Mouse (Mus musculus): Measurements from ENCODE around the gene Stum.
"Not testable (repeated sequence)": the region's sequence is repeated elsewhere in the genome, so short reads cannot be mapped to it uniquely, and the experiment has no call there.

Gene Stum

DNA sequence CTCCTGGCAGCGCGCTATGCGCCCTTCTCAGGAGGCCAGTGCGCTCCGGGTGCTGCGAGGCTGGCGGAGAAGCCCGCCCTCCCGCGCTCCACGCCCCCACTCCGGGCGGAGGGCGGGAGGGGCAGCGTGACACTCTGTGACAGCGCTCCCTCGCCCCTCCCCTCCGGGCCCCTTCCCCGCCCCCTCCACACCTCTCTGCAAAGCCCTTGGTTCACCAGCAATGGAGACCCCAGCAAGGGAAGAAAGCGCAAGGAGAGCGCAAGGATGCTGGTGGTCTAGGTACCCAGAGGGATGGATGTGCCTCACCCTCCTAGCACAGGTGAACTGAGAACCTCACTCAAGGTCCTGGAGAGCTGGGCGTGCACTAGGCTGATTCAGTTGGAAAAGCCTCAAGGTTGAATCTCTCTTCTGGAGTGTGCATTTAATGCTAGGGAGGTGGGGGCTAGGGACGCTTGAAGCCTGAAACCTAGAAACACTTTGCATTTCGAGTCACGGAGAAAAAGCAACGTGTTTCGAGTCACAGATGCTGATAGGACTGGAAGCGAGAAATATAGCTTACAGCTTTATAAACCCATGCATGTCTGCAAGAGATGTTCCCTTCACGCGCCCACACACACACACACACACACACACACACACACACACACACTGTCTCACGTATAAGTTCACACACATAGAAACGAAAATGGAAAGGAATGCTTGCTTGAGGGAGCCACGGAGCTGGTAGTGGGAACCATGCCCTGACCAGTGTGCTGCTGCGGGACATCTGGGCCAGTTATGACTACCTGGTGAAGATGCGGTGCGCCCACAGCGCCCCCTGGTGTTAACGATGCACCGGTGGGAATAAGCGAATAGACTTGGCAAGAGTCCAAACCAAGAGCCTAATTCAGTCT is at the start of gene Stum:
TSS of gene Stum (minus strand) at position 106 of the 893 bp plus-strand sequence.
- peak; percentile 83 for DNase-seq (ENCODE audit: low spot score)

DNA sequence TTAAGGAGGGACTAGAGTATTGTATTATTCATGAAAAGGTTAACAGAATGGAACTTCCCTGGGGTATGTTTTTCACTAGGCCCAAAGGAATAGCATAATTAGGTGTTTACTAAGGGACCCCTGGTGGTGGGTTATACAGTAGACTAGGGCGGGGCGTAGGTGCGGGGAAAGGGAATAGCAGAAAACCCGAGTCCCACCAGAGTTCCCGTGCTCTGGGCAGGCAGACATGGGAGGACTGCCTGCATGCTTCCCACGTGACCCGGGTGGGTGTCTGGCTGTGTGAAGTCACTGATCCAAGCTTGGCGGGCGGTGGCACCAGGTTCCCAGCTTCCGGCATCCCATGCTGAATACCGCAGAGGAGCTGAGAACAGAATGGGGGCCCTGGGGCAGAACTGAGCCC is 49.4 kb upstream of the Stum start:
- DNase-seq (ENCODE audit: low spot score), result no peak

DNA sequence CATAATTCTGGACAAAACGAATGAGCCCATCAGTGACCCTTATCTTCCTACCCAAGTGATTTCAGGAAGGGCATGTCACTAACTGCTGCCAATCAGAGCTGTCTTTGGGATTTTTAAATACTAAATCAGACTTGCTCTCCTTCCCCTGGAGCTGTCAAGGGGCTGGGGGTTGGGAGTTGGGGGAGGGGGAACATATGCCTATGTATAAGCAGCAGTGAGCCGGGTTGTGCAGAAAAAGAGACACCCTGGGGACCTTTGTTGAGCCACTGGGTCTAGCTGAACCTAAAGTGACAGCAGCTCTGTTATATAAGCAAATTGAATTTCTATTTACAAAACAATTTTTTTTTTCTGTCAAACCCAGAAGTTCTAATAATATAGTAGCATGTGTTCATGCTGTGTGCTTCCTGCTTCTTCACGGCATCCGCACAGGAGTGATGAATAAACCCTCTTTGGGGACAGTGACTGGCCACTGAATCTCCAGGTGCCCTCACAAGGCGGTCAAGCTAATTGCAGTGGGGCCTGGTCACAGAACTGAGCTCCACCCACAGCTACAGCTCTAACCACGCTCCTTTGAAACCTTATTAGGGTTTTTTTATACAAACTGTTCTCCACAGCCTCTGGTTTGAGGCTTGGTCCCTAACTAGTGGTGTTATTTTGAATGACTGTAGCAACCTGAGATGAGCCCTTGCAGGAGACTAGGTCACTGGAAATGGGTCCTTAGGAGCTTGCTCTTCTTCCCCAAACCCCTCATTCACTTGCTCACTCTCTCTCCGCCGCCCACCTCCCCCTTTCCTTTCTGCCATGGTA is 47.4 kb upstream of the Stum start:
- DNase-seq (ENCODE audit: low spot score), result no peak

DNA sequence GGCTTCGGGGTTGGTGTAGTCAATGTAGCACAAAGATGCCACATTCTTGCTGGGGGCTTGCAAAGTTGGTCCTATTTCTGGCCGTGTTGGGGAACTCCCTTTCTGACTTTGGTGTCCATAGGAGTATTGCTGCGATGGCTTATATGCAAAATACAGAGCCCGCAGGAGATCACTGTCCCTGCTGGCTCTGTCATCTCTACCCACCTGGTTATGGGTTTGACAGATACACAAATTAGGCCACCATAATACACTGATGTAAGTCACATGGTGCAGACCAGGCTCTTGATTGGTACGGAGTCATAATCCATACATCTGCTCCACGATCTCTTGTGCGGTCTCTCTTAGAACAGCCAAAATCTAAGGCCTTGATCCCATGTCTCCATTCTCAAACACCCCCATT is 46.5 kb upstream of the Stum start:
- DNase-seq (ENCODE audit: low spot score), result no peak

DNA sequence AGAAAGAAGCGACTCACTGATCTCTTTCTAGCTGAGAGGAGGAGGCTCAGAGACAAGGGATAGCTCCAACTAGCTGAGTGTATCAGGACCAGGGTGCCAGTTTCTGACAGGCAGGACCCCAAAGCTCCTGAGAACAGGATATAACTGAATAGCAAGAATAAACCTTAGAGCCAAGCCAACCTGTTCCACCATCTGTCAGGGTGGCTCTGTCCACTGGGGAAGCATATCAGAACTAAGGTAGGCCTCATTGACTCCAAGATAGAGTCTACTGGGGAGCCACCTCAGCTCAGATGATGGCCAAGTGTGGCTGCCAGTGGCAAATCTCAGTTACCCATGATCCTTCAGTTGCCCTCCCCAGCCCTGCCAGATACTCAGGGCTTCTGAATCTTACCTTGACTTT is 42.0 kb upstream of the Stum start:
- DNase-seq (ENCODE audit: low spot score), result no peak

DNA sequence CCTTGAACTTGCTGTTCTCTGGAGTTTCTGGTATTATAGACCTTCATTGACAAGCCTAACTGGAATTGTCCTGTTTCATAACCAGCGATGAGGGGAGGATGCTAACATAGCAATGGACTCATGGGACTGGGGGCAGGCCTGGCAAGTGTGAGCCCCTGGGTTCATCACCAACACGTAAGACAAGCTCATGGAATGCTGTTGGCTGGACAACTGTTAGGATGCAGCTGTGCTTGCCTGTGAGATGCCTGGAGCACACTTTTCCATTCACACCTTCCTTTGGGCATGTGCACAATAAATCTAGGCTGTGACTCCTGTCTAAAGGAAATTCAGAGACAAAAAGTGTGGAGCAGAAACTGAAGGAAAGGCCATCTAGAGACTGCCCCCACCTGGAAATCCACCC is 40.0 kb upstream of the Stum start:
- no peak for DNase-seq (ENCODE audit: low spot score)

DNA sequence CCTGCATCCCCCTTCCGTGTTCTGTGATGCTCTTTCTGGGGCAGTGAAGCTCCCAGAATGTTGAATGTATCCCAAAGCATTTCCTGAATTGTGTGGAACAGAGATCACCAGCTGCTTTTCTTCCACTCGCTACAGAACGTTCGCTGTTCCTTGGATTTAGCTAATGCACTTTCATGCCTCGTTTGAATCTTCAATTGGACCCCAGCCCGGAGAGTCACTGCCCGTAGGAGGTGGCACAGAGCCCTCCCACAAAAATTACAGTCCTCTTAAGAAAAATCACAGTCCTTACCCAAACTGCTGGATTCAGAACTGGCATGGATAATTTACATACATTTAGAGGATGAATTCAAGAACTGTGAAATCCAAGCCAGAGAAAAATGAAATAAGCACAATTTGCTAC is 36.9 kb upstream of the Stum start:
- no peak for DNase-seq (ENCODE audit: low spot score)

DNA sequence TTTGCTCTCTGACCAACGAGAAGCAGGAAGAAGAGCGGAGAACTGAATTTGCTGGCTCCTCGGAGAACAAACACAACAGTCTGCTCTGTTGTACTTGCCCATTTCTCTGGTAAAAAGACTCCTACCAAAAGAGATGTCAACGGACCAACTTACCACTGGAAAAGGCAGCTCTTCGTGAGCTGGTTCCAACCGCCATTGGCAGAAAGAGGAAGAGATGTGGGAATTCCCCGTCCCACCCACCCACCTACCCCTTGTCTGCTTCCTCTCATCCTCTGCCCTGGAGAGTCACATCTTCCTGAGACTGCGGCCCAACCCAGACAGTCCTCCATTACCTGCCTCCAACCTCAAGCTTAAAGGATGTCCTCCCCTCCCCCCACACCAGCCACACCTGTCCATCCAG is 36.2 kb upstream of the Stum start:
- no peak for DNase-seq (ENCODE audit: low spot score)

DNA sequence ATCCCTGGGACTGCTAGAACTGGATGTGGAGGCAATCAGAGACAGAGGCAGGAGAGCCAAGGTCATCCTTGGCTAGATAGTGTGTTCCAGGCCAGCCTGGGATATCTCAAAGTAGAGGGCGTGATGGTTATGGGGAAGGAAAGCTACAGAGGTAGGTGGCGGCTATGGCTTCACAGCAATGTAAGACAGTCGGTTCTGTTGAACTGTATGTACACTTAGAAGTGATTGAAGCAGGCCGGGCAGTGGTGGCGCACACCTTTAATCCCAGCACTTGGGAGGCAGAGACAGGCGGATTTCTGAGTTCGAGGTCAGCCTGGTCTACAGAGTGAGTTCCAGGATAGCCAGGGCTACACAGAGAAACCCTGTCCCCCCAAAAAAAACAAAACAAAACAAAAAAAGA is 35.6 kb upstream of the Stum start:
- not testable (repeated sequence) for DNase-seq (ENCODE audit: low spot score)

DNA sequence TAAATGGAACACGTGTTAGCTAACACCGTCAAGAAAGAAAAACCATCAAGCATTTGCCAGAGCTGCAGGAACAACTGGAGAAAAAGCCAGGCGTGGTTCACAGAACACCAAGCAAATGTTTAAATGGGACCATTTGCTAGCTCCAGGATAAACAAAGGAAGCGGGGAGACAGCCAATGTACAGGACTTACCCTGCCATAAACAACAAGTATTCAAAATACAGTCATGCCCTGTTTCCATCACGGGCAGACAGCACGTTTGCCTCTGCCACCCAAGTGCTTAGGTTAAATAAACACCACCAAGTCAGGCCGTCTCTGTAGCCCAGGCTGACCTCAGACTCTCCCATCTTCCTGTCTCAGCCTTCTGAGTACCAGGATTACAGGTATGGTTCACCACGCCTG is 35.1 kb upstream of the Stum start:
- DNase-seq (ENCODE audit: low spot score), result no peak

DNA sequence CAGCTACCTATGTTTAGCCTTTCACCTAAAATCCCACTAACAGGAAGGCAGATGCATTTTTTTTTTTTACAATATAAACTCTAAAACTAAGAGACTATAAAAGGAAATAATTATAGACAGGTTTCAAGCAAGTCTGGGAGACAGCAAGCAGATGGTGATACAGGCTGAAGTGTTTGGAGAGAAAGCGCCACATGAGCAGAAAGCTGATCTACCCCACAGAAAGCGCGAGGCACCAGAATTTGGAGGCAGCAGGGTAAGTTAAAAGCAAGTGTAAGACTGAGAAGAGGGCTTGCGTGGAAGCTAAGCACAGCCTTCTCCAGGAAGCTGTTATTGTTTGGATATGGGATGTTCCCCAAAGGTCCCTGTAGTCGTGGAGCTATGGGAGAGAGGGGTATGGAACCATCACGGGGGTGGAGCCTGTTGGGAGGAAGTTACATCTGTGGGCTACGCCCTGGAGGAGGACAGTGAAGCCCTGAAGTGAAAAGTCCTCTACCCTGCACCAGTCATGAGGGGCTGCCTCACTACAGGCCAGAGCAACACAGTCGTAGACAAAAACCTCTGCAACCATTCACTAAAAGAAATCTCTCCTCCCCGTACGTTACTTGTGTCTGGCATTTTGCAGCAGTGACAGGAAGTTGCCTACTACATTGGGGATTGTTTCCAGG is 34.2 kb upstream of the Stum start:
- DNase-seq (ENCODE audit: low spot score), result no peak

DNA sequence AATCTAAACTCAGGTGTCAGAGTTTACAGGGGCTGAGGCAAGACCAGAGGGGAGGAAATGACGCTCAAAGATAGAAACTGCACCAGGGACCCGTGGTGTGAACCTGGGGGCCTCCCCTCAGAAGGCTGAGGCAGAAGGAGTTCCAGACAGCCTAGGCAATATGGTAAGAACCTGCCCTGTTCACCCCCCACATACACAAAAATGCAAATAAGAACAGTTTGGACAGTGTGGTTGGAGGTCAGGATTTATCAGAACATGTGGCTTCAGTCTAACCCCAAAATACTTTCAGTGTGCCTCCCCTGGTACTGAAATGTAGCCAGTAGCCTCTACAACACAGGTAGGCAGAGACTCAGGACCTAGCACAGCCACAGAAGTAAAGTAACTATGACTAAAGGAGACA is 30.8 kb upstream of the Stum start:
- DNase-seq (ENCODE audit: low spot score), result no peak

DNA sequence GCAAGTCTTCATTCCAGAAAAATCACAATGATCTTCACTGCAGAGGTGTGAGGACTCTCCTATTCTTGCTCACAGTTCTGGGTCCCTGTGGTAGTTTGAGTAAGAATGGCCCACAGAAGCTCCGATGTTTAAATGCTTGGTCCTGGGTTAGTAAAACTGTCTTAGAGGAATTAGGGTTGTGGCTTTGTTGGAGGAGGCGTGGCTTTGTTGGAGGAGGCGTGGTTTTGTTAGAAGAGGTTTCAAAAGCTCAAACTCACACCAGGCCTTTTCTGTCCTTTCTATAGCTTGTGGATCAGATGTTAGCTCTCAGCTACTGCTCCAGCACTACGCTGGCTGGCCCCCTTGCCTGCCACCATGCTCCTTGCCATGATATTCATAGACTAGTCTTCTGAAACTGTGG is 27.6 kb upstream of the Stum start:
- no peak for DNase-seq (ENCODE audit: low spot score)

DNA sequence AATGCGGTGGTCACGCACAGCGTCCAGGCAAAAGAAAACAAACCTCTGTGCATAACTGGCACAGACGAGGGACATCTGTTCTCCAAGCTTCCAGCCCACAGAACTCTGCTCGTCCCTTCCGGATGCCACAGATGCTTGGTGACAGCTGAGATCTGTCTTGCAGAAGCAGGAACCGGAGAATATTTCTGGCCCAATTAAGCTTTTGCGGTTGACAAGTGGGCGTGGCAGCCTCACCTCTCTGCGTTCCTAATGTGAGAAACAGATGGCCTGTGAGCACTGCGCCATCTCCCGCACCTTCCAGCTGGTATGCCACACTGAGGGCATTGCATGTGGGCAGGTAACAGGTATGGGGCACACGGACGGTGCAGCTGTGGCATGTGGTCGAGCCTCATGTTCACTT is 27.1 kb upstream of the Stum start:
- DNase-seq (ENCODE audit: low spot score), result peak; percentile 45

DNA sequence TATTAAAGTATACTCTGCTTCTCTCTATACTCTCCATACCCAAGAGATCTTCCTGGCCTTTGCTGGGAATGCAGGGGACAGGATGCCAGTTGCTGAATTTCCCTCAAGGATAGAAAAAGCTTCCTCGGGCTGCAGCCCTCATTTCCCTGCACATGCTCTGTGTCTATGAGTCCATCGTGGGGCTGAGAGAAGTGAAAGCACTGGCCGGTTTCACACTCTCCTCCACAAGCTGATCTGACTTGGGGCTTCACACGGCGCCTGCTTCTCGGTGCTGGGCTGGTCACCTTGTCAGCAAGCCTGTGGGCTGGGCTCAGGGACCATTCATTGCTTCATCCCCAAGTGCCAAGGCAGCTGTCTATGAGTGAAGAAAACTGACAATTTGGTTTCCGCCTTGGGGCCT is 25.4 kb upstream of the Stum start:
- no peak for DNase-seq (ENCODE audit: low spot score)

DNA sequence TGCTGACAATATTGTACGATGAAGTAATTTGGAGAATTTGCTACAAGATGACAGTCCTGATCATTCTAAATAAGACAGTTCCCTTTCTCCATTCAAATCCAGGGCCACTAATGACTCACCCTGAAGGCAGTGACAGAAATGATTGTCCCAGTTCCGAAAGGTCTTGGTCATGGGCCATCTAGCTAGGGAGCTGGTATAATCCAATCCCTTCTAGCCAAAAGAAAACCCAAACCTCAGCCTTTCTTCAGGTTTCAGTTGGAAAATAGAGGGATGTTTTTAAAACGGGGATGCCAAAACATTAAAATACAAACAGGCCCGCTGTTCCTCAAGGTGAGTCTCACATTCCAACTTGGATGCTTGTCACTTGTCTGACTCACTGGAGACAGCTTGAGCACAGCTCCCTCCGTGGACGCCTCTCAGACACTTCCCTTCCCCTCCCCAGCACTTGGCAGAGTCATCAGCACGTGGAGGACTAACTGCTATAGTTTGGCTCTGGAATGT is 24.0 kb upstream of the Stum start:
- DNase-seq (ENCODE audit: low spot score), result no peak

DNA sequence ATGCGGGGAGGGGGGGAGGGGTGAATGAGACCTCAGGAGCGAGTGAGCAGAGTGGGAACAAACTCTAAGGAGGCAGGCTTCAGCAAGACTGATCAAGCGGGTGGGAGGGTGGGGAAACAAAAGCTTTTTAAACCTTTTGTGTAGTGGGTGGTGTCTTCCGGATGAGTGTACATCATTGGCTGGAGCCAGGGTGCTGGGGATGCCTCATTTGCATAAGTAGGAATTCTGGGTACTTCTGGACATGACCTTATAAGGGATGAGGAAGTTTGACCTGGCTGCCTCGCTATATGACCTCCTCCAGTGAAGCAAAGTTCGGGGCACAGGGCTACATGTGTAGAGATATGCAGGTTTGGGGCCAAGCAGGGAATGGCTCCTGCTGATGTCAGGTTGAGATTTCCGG is 23.0 kb upstream of the Stum start:
- no peak for DNase-seq (ENCODE audit: low spot score)

DNA sequence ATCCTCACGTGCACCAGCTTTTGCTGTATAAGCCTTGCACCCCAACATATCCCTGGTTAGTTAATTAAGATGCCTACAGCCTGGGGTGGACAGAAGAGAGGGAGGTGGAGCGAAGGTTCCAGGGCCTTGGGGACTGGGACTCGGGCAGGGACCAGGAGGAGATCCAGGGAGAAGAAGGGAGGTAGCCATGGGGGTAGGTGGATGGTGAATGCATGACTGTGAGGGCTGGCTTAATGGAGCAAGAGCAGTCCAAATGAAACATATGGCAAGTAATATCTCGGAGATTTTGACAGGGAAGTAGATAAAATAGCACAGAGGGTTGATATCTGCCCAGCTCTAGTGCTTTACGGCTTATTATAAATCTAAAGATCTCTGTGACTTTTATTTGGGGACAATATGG is 21.6 kb upstream of the Stum start:
- DNase-seq (ENCODE audit: low spot score), result no peak

DNA sequence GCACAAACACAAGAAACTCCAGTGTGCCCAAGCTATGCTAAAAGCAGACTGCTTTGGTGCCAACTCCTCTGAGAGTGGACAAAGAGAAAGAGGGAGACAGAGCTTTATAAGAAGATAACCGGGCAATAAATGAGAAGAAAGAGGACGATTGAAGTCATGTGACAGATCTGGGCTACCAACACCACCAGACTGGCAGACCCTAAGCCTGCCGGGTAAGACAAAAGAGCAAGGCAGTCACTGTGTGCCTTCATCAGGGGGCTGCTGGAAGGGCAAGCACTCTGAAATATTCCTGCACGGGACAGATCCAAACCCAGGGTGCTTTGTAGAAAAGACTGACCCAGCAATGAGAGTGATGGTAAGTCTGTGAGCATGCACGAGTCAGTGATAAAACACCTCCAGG is 20.2 kb upstream of the Stum start:
- peak; percentile 12 for DNase-seq (ENCODE audit: low spot score)

DNA sequence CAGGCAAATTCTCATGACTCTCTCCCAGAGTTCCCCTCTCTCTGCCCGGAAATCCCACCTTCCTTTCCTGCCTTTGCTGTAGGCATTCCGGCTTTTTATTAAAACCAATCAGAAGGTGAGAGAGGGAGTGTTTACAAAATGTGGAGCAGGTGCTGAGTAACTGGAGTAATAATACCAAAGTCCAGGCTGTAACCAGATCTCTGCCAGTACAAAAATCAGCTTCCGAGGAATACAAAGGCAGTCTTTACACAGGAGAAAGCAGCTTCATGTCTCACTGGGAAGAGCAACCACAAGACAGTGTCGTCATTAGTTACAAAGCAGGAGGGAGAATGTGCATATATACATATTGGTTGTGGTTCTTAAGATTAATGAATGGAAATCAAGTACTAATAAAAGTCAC is 19.3 kb upstream of the Stum start:
- no peak for DNase-seq (ENCODE audit: low spot score)

DNA sequence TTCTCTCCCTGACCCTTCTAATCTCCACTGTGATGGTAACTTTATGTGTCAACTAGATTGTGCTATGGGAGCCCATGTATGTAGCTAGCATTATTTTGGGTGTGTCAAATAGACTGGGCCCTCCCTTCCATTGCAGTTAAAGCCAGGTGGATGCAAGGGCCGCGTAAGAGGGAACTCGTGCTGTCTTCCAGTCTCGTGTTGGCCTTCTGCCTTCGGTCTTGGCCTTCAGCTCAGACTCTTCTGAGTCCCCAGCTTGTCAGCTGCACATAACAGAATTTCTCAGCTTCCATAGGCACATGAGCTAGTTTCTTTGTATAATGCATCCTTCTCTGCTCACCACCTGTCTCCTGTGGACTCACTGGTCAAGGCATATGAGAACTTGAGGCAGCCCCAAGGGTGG is 17.3 kb upstream of the Stum start:
- no peak for DNase-seq (ENCODE audit: low spot score)

DNA sequence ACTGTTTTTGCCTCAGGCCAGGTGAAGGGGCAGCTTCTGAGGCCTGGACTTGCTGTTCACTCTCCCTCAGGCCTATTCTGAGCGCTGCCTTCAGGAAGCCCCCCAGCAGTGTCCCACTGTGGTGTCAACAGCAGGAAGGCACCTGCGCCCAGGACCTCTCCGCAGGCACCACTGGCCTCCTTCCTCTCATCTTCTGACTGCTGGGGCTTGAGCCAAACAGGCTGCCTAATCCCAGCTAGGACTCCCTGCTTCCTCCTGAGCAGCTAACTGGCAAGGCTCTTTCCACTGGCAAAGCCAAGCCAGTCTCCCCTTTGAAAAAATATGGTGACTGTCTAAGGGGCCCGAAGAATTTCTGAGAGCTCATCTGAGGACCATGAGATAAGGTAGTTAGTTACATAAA is 16.9 kb upstream of the Stum start:
- DNase-seq (ENCODE audit: low spot score), result no peak

DNA sequence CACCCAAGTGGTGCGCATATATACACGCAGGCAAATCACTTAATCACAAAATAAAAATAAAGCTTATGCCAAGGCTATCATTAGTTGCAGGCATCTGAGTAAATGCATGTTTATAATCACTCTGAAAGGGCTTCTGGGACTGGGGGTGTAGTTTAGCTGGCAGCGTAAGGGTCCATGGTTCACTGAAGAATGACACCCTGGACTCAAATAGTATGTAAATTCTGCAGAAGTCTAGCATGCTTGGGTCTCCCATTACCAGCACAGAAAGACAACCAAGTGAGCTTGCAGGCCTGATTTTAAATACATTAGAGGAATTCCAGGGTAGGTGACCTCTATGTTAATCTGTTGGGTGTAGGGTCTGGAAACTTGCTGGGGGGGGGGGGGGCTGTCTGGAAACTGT is 16.5 kb upstream of the Stum start:
- no peak for DNase-seq (ENCODE audit: low spot score)

Data from retina, embryonic 14.5 days (tissue).